Mouse (Mus musculus): ENCODE measurements around the gene Ccdc170. TPM values are rescaled to one million over a fixed set of nuclear protein-coding genes. Genes with fewer than 3 reads are reported as not detected.
A peak's percentile ranks its signal among the peaks of the same experiment; 100 is the strongest.

Gene Ccdc170
- polyA plus RNA-seq, 1 experiment from 2014 or later = 0.11 TPM

DNA sequence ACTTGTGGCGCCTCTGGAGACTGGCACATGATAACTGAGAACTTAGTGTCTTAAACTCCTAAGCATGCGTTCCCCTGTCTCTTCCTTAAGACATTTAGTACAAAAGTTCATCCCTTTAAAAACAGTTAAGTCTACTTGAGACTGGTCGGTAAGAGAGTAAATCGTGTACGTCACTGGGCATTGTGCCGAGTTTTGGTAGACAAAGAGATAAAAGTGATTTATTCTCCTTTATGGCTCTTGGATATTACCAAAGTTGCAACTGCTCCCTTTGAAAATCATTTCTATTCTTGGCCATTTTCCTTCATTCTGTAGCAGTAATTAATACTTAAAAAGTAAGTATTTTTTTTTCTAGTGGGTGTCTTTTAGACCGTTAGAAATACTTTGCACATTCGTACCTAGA is 20.9 kb downstream of the Ccdc170 start:
- no peak for DNase-seq (ENCODE audit: low spot score, missing footprints)
- Histone ChIP-seq H3K4me1 (ENCODE audit: control insufficient read depth, insufficient read depth, low read length) (no peaks in the 10 kb centered on the region), H3K27ac (ENCODE audit: low read depth, low read length) (no peak overlapping the region), H3K4me2 (no peak overlapping the region), H3K4me3 (ENCODE audit: low read depth, low read length) (no peak overlapping the region), H3K9me3 (ENCODE audit: control insufficient read depth, low read length) (no peaks in the 10 kb centered on the region), H3K36me3 (ENCODE audit: control insufficient read depth, insufficient read depth, low read length) (no peaks in the 10 kb centered on the region), H3K27me3 (ENCODE audit: control insufficient read depth, insufficient read depth, low read length) (no peaks in the 10 kb centered on the region), H3K9ac (ENCODE audit: low read length) (no peak overlapping the region)
- 91% methylated on average over 8 of the region's 8 CpGs for WGBS
- ATAC-seq (ENCODE audit: low FRiP score) = no peak

DNA sequence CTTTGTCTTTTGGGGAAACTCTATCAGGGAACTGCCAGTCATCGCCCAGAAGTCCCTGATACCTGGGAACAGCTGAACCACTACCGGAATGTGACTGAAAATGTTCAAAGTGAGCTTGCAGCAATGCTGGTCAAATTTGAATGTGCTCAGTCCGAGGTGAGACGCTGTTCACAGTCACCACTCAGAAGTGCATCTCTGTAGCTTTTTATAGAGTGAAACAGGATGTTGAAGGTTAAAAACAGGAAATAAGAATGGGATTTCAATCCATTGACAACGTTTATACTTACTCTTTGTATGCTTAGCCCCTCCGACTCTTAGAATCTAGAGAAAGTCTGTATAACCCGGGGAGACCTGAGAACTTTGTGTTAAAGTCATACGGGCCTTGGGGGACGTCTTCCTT is 30.4 kb downstream of the Ccdc170 start:
- H3K27me3 ChIP-seq (ENCODE audit: control insufficient read depth, insufficient read depth, low read length) = no peaks in the 10 kb centered on the region
- H3K4me2 ChIP-seq = no peak overlapping the region
- no peak for DNase-seq (ENCODE audit: low spot score, missing footprints)
- H3K4me3 ChIP-seq (ENCODE audit: low read depth, low read length) = no peak overlapping the region
- ATAC-seq (ENCODE audit: low FRiP score) = no peak
- H3K4me1 ChIP-seq (ENCODE audit: control insufficient read depth, insufficient read depth, low read length) = no peaks in the 10 kb centered on the region
- WGBS = 85% methylated on average over 9 of the region's 9 CpGs
- H3K27ac ChIP-seq (ENCODE audit: low read depth, low read length) = no peak overlapping the region
- no peaks in the 10 kb centered on the region for H3K9me3 ChIP-seq (ENCODE audit: control insufficient read depth, low read length)
- H3K36me3 ChIP-seq (ENCODE audit: control insufficient read depth, insufficient read depth, low read length) = no peaks in the 10 kb centered on the region
- no peak overlapping the region for H3K9ac ChIP-seq (ENCODE audit: low read length)

DNA sequence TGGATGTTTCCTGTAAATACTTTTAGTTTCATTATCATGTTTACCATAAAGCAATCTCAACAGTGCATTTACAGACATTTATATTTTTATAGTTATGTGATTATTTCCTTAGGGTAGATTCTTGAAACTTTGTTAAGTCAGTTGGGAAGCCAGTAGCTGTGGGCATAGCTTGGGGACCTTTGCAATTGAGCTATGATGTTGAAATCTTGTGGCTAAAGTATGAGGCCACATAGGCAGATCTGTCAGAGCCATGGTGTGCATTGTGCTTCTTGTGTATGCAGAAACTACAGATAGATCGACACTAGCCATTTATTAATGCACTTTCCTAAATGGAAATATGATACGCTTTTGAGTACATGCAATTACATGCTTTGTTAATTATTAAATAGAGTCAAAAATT is 35.3 kb downstream of the Ccdc170 start:
- ATAC-seq (ENCODE audit: low FRiP score) (no peak), DNase-seq (ENCODE audit: low spot score, missing footprints) (no peak)
- no peaks in the 10 kb centered on the region for H3K27me3 ChIP-seq (ENCODE audit: control insufficient read depth, insufficient read depth, low read length)
- no peak overlapping the region for H3K9ac ChIP-seq (ENCODE audit: low read length)
- H3K4me1 ChIP-seq (ENCODE audit: control insufficient read depth, insufficient read depth, low read length) = no peaks in the 10 kb centered on the region
- H3K27ac ChIP-seq (ENCODE audit: low read depth, low read length) = no peak overlapping the region
- no peak overlapping the region for H3K4me2 ChIP-seq
- no peaks in the 10 kb centered on the region for H3K9me3 ChIP-seq (ENCODE audit: control insufficient read depth, low read length)
- H3K36me3 ChIP-seq (ENCODE audit: control insufficient read depth, insufficient read depth, low read length) = no peaks in the 10 kb centered on the region
- no peak overlapping the region for H3K4me3 ChIP-seq (ENCODE audit: low read depth, low read length)
- WGBS = 85% methylated on average over 2 of the region's 2 CpGs

DNA sequence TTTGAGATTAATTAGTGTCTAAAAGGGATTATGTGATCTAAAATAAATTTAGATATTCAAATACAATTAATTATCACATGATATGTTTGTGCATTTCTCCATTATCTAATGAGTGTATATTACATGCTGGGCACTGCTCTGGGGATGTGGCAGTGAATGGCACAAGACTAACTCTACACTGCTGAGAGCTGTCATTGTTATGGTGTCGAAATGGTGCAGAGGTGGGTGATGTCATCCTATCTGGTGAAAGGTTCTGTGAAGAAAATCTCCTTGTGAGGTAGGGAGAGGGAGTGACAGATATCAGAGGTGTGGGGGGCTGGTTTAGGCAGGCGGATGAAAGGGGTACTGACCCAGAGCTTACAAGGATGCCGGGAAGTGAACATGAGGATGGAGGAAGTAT is 37.3 kb downstream of the Ccdc170 start:
- ATAC-seq (ENCODE audit: low FRiP score) = no peak
- Histone ChIP-seq H3K27me3 (ENCODE audit: control insufficient read depth, insufficient read depth, low read length) (no peaks in the 10 kb centered on the region), H3K4me3 (ENCODE audit: low read depth, low read length) (no peak overlapping the region), H3K4me1 (ENCODE audit: control insufficient read depth, insufficient read depth, low read length) (no peaks in the 10 kb centered on the region), H3K4me2 (no peak overlapping the region), H3K27ac (ENCODE audit: low read depth, low read length) (no peak overlapping the region), H3K9ac (ENCODE audit: low read length) (no peak overlapping the region), H3K36me3 (ENCODE audit: control insufficient read depth, insufficient read depth, low read length) (no peaks in the 10 kb centered on the region), H3K9me3 (ENCODE audit: control insufficient read depth, low read length) (no peaks in the 10 kb centered on the region)
- 77% methylated on average over 3 of the region's 3 CpGs for WGBS
- no peak for DNase-seq (ENCODE audit: low spot score, missing footprints)

DNA sequence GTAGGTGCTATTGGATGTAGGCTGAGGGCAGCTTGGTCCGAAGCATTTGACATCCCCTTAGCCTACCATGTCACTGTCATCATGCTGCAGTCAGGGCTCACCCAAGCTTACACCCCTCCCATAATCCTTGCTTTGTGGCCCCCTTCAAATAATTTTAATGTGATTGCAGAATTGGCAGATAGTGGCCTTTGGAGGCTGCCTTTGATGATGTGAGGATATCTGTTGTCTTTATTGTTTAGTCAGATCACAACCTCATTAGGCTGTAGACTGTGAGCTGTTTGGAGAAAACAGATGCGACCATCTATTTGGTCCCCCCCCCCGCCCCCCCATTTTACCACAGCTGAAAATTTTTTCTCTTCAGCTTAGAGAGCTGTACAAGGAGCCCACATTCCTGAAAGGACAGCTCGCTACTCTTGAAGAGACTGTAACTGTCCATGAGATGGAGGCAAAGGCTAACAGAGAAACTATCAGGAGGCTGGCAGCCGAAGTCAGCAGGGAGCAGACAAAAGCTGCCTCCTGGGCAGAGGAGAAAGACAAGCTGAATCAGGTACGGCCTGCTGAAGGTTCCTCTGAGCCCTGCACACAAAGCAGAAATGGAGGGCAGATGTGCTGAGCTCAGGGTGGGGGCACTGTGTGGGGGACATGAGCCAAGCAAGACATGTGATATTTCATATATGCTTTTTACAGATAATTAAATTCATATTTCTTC is 38.2 kb downstream of the Ccdc170 start:
- DNase-seq (ENCODE audit: low spot score, missing footprints) = no peak
- WGBS = 59% methylated on average over 6 of the region's 6 CpGs
- no peak for ATAC-seq (ENCODE audit: low FRiP score)

DNA sequence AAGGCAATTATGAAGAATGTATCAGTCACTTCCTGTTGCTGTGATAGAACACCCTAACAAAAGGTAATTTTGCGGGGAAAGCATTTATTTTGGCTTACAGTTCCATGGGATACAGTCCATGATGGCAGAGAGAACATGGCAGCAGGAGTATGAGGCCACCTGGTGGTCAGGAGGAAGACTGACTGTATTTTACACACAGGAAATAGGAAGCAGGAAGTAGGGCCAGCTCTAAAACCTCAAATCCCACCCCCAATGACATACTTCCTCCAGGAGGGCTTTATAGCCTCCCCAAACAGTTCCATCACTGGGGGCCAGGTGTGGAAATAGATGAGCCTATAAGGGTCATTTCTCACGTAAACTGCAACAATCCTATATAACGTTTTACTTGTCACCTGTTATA is 39.8 kb downstream of the Ccdc170 start:
- no peaks in the 10 kb centered on the region for H3K27me3 ChIP-seq (ENCODE audit: control insufficient read depth, insufficient read depth, low read length)
- no peak overlapping the region for H3K27ac ChIP-seq (ENCODE audit: low read depth, low read length)
- ATAC-seq (ENCODE audit: low FRiP score) (no peak), DNase-seq (ENCODE audit: low spot score, missing footprints) (no peak)
- WGBS = 95% methylated on average over 3 of the region's 3 CpGs
- H3K36me3 ChIP-seq (ENCODE audit: control insufficient read depth, insufficient read depth, low read length) = no peaks in the 10 kb centered on the region
- no peak overlapping the region for H3K4me2 ChIP-seq
- H3K9me3 ChIP-seq (ENCODE audit: control insufficient read depth, low read length) = no peaks in the 10 kb centered on the region
- no peaks in the 10 kb centered on the region for H3K4me1 ChIP-seq (ENCODE audit: control insufficient read depth, insufficient read depth, low read length)
- no peak overlapping the region for H3K9ac ChIP-seq (ENCODE audit: low read length)
- no peak overlapping the region for H3K4me3 ChIP-seq (ENCODE audit: low read depth, low read length)

More for the DNA sequence above, 38.2 kb downstream of the Ccdc170 start:
- no peaks in the 10 kb centered on the region for H3K4me1 ChIP-seq (ENCODE audit: control insufficient read depth, insufficient read depth, low read length)
- H3K9me3 ChIP-seq (ENCODE audit: control insufficient read depth, low read length) = no peaks in the 10 kb centered on the region
- H3K36me3 ChIP-seq (ENCODE audit: control insufficient read depth, insufficient read depth, low read length) = no peaks in the 10 kb centered on the region
- H3K27ac ChIP-seq (ENCODE audit: low read depth, low read length) = no peak overlapping the region
- no peak overlapping the region for H3K9ac ChIP-seq (ENCODE audit: low read length)
- H3K27me3 ChIP-seq (ENCODE audit: control insufficient read depth, insufficient read depth, low read length) = no peaks in the 10 kb centered on the region
- no peak overlapping the region for H3K4me3 ChIP-seq (ENCODE audit: low read depth, low read length)
- H3K4me2 ChIP-seq = no peak overlapping the region

DNA sequence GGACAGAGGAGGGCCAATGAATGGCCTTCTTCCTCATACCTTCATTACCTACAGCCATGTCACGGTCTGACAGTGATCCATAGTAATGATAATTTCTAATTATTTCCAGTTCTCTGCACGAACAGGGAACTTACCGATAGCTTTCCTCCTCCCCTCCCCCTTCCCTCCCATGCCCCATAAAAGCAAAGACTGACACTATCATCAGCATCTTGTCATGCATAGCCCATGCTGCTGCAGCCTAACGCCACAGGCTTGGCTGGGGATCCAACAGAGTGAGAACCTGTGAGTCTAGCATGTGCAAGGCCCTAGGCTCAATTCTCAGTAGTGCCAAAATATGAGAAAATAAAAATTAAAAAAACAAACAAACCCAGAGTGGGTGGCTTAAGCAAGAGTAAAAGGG is 40.8 kb downstream of the Ccdc170 start:
- Histone ChIP-seq H3K36me3 (ENCODE audit: control insufficient read depth, insufficient read depth, low read length) (no peaks in the 10 kb centered on the region), H3K9ac (ENCODE audit: low read length) (no peak overlapping the region), H3K27me3 (ENCODE audit: control insufficient read depth, insufficient read depth, low read length) (no peaks in the 10 kb centered on the region), H3K4me1 (ENCODE audit: control insufficient read depth, insufficient read depth, low read length) (0 out of 2 replicates have a peak, but pooled peaks cover 2% of the 10 kb centered on the region), H3K27ac (ENCODE audit: low read depth, low read length) (no peak overlapping the region), H3K9me3 (ENCODE audit: control insufficient read depth, low read length) (no peaks in the 10 kb centered on the region), H3K4me2 (no peak overlapping the region), H3K4me3 (ENCODE audit: low read depth, low read length) (no peak overlapping the region)
- DNase-seq (ENCODE audit: low spot score, missing footprints) (no peak), ATAC-seq (ENCODE audit: low FRiP score) (no peak)
- WGBS = 69% methylated on average over 4 of the region's 4 CpGs

DNA sequence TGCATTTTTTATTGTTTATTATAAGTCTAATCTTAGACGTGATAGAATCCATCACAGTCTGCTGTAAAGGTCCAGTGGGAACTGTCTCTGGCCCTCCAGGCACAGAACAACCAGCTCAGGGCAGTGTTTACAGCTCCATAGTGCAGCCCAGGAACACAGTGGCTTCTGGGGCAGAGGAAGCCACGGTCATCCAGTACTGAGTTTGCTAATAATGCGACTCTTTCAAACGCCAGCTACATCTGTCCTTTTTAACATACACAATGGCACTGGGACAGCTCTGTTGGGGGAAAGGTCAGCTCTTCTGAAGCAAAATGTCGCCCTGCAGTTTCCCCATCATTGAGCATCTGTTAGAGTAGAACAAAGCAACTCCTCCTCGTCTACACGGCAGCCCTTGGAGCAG is 45.7 kb downstream of the Ccdc170 start:
- 26% methylated on average over 7 of the region's 7 CpGs for WGBS
- ATAC-seq (ENCODE audit: low FRiP score) = peak; percentile 73

DNA sequence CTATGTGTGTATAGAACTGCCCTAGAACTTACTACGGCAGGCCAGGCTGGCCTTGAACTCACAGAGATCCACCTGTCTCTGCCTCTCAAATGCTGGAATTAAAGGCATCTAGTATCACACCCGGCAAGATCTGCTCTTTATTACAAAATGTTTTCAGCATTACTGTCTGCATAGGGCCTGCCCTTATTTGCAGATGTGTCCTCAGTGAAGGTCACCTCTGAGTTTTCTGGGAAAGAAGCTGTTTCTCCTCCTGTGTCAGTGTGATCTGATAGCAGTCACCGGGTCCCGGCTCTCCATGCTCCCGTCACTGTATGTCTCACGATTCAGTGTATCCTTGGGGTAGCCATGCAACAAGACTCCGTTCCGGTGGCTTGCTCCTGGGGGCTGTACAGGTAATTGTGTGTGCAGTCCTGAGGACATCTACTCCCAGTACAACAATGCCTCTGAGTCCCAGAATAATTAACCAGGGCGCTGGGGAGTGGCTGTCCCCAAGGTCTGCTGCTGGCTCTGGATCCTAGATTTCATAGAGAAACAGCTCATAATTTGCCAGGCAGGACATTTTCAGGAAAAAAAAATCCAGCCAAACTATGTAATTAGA is 48.4 kb downstream of the Ccdc170 start:
- 91% methylated on average over 9 of the region's 9 CpGs for WGBS

More for the DNA sequence above, 45.7 kb downstream of the Ccdc170 start:
- H3K9me3 ChIP-seq (ENCODE audit: control insufficient read depth, low read length) = no peaks in the 10 kb centered on the region
- no peak overlapping the region for H3K4me2 ChIP-seq
- no peaks in the 10 kb centered on the region for H3K27me3 ChIP-seq (ENCODE audit: control insufficient read depth, insufficient read depth, low read length)
- DNase-seq (ENCODE audit: low spot score, missing footprints) = peak; percentile 84
- no peak overlapping the region for H3K4me3 ChIP-seq (ENCODE audit: low read depth, low read length)
- H3K4me1 ChIP-seq (ENCODE audit: control insufficient read depth, insufficient read depth, low read length) = 0 out of 2 replicates have a peak, but pooled peaks cover 3% of the 10 kb centered on the region
- H3K9ac ChIP-seq (ENCODE audit: low read length) = no peak overlapping the region
- H3K27ac ChIP-seq (ENCODE audit: low read depth, low read length) = no peak overlapping the region
- H3K36me3 ChIP-seq (ENCODE audit: control insufficient read depth, insufficient read depth, low read length) = no peaks in the 10 kb centered on the region

More for the DNA sequence above, 48.4 kb downstream of the Ccdc170 start:
- DNase-seq (ENCODE audit: low spot score, missing footprints) (no peak), ATAC-seq (ENCODE audit: low FRiP score) (no peak)
- Histone ChIP-seq H3K27me3 (ENCODE audit: control insufficient read depth, insufficient read depth, low read length) (no peaks in the 10 kb centered on the region), H3K9ac (ENCODE audit: low read length) (no peak overlapping the region), H3K9me3 (ENCODE audit: control insufficient read depth, low read length) (no peaks in the 10 kb centered on the region), H3K4me2 (no peak overlapping the region), H3K36me3 (ENCODE audit: control insufficient read depth, insufficient read depth, low read length) (no peaks in the 10 kb centered on the region), H3K27ac (ENCODE audit: low read depth, low read length) (no peak overlapping the region), H3K4me1 (ENCODE audit: control insufficient read depth, insufficient read depth, low read length) (0 out of 2 replicates have a peak, but pooled peaks cover 3% of the 10 kb centered on the region), H3K4me3 (ENCODE audit: low read depth, low read length) (no peak overlapping the region)
